Mouse (Mus musculus): ENCODE data around the gene Syne1. TPM values are rescaled to one million over a fixed set of nuclear protein-coding genes. Genes with fewer than 3 reads are reported as not detected.
A peak's percentile ranks its signal among the peaks of the same experiment; 100 is the strongest.

The Syne1 gene
- total and polyA plus RNA-seq, 3 experiments = 10.8 to 85.0 (median 59.1) TPM

GRCm38 (mm10) chr10:5480552-5481550 lies 70.4 kb downstream of the Syne1 start:
- Histone ChIP-seq H3K36me3 (replicated peaks) (no peaks in the 10 kb centered on the region), H3K27me3 (ENCODE audit: insufficient read depth, low read length) (no peaks in the 10 kb centered on the region), H3K9me3 (replicated peaks) (no peaks in the 10 kb centered on the region), H3K4me1 (ENCODE audit: insufficient read depth, low read depth, low read length) (no peaks in the 10 kb centered on the region), H3K4me3 (ENCODE audit: low read depth, low read length) (no peak overlapping the region)
- ATAC-seq (ENCODE audit: extremely low read depth, insufficient number of reproducible peaks, low FRiP score, poor library complexity, severe bottlenecking) (no peak), DNase-seq (ENCODE audit: low spot score) (no peak)
- no peak for TF ChIP-seq POLR2AphosphoS5 (IDR thresholded peaks at IDR 0.05; ENCODE audit: insufficient replicate concordance, low read depth, low read length)
- no peak for TF ChIP-seq CTCF (IDR thresholded peaks at IDR 0.05; ENCODE audit: low read depth, low read length)
- no peak for TF ChIP-seq TAL1 (conservative IDR thresholded peaks at IDR 0.05; ENCODE audit: low read depth, low read length)
- TF ChIP-seq GATA1 (IDR thresholded peaks at IDR 0.05; ENCODE audit: borderline replicate concordance, low read length) = no peak
- TF ChIP-seq GATA2 (IDR thresholded peaks at IDR 0.05; ENCODE audit: borderline replicate concordance, low read depth, low read length) = no peak

GRCm38 (mm10) chr10:5480097-5480496 lies 71.2 kb downstream of the Syne1 start:
- Histone ChIP-seq H3K4me3 (ENCODE audit: low read depth, low read length) (no peak overlapping the region), H3K4me1 (ENCODE audit: insufficient read depth, low read depth, low read length) (no peaks in the 10 kb centered on the region), H3K9me3 (replicated peaks) (no peaks in the 10 kb centered on the region), H3K27me3 (ENCODE audit: insufficient read depth, low read length) (no peaks in the 10 kb centered on the region), H3K36me3 (replicated peaks) (no peaks in the 10 kb centered on the region)
- TF ChIP-seq CTCF (IDR thresholded peaks at IDR 0.05; ENCODE audit: low read depth, low read length) (peak; percentile 34; the same call in 1 of the 2 replicates), TAL1 (conservative IDR thresholded peaks at IDR 0.05; ENCODE audit: low read depth, low read length) (no peak)
- no peak for ATAC-seq (ENCODE audit: extremely low read depth, insufficient number of reproducible peaks, low FRiP score, poor library complexity, severe bottlenecking)
- DNase-seq (ENCODE audit: low spot score) = no peak

DNA sequence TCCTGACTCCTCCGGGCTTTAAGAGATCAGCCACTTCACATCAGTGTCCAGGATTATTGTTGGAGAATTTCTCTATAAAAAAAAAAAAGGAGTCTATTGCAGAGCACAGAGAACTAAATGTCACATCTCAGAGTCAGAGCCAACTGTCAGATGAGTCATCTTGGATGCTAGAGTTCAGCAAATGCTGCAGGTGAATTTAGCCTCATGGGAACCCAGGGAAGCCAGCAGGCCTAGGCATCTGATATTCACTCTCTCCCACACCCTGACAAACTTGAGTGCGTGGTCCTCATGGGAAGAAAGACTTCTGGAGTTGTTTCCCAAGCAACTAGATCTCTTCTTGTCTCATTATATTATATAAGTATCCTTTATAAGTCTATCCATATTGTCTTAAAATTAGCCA lies 82.6 kb downstream of the Syne1 start:
- TF ChIP-seq POLR2AphosphoS5 (IDR thresholded peaks at IDR 0.05; ENCODE audit: insufficient replicate concordance, low read depth, low read length) (no peak), GATA1 (IDR thresholded peaks at IDR 0.05; ENCODE audit: borderline replicate concordance, low read length) (no peak), CTCF (IDR thresholded peaks at IDR 0.05; ENCODE audit: low read depth, low read length) (no peak), TAL1 (conservative IDR thresholded peaks at IDR 0.05; ENCODE audit: low read depth, low read length) (no peak), GATA2 (IDR thresholded peaks at IDR 0.05; ENCODE audit: borderline replicate concordance, low read depth, low read length) (no peak)

DNA sequence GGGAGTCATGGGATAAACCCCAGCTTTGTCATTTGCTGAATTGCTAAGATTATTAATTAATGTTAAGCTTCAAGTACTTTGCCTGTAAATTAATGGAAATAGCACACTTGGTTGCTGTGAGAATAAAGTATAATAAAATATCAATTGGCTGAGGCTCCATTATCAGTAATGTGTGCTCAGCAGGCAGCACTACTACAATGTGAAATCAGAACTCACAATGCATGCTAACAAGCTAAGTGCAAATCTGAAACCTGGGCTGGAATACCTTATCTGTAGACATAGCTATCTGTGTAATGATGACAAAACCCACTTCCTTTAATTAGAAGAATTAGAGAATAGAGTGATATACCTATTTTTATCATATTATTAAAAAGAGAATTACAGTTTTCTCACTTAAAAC lies 97.5 kb downstream of the Syne1 start:
- DNase-seq (ENCODE audit: low spot score) (no peak), ATAC-seq (ENCODE audit: extremely low read depth, insufficient number of reproducible peaks, low FRiP score, poor library complexity, severe bottlenecking) (no peak)
- TF ChIP-seq GATA1 (IDR thresholded peaks at IDR 0.05; ENCODE audit: borderline replicate concordance, low read length) = no peak
- TF ChIP-seq CTCF (IDR thresholded peaks at IDR 0.05; ENCODE audit: low read depth, low read length) = no peak
- no peak for TF ChIP-seq GATA2 (IDR thresholded peaks at IDR 0.05; ENCODE audit: borderline replicate concordance, low read depth, low read length)
- no peak for TF ChIP-seq TAL1 (conservative IDR thresholded peaks at IDR 0.05; ENCODE audit: low read depth, low read length)
- TF ChIP-seq POLR2AphosphoS5 (IDR thresholded peaks at IDR 0.05; ENCODE audit: insufficient replicate concordance, low read depth, low read length) = no peak
- no peak overlapping the region for H3K4me3 ChIP-seq (ENCODE audit: low read depth, low read length)
- no peaks in the 10 kb centered on the region for H3K27me3 ChIP-seq (ENCODE audit: insufficient read depth, low read length)
- H3K4me1 ChIP-seq (ENCODE audit: insufficient read depth, low read depth, low read length) = no peaks in the 10 kb centered on the region
- no peaks in the 10 kb centered on the region for H3K9me3 ChIP-seq (replicated peaks)
- H3K36me3 ChIP-seq (replicated peaks) = no peaks in the 10 kb centered on the region

More for the DNA sequence above, 82.6 kb downstream of the Syne1 start:
- Histone ChIP-seq H3K4me1 (ENCODE audit: insufficient read depth, low read depth, low read length) (no peaks in the 10 kb centered on the region), H3K9me3 (replicated peaks) (no peaks in the 10 kb centered on the region), H3K4me3 (ENCODE audit: low read depth, low read length) (no peak overlapping the region), H3K27me3 (ENCODE audit: insufficient read depth, low read length) (peaks cover 6% of the 10 kb centered on the region; the same call in 1 of the 2 replicates), H3K36me3 (replicated peaks) (no peaks in the 10 kb centered on the region)
- DNase-seq (ENCODE audit: low spot score) (no peak), ATAC-seq (ENCODE audit: extremely low read depth, insufficient number of reproducible peaks, low FRiP score, poor library complexity, severe bottlenecking) (no peak)

GRCm38 (mm10) chr10:5449944-5450343 lies 101.3 kb downstream of the Syne1 start:
- TF ChIP-seq TAL1 (conservative IDR thresholded peaks at IDR 0.05; ENCODE audit: low read depth, low read length) (no peak), POLR2AphosphoS5 (IDR thresholded peaks at IDR 0.05; ENCODE audit: insufficient replicate concordance, low read depth, low read length) (no peak), GATA2 (IDR thresholded peaks at IDR 0.05; ENCODE audit: borderline replicate concordance, low read depth, low read length) (no peak)
- Histone ChIP-seq H3K4me3 (ENCODE audit: low read depth, low read length) (no peak overlapping the region), H3K9me3 (replicated peaks) (no peaks in the 10 kb centered on the region), H3K27me3 (ENCODE audit: insufficient read depth, low read length) (no peaks in the 10 kb centered on the region), H3K4me1 (ENCODE audit: insufficient read depth, low read depth, low read length) (no peaks in the 10 kb centered on the region), H3K36me3 (replicated peaks) (no peaks in the 10 kb centered on the region)
- ATAC-seq (ENCODE audit: extremely low read depth, insufficient number of reproducible peaks, low FRiP score, poor library complexity, severe bottlenecking) (no peak), DNase-seq (ENCODE audit: low spot score) (no peak)

GRCm38 (mm10) chr10:5447950-5448716 lies 103.1 kb downstream of the Syne1 start:
- TF ChIP-seq CTCF (IDR thresholded peaks at IDR 0.05; ENCODE audit: low read depth, low read length) = no peak
- TF ChIP-seq POLR2AphosphoS5 (IDR thresholded peaks at IDR 0.05; ENCODE audit: insufficient replicate concordance, low read depth, low read length) = no peak
- TF ChIP-seq GATA1 (IDR thresholded peaks at IDR 0.05; ENCODE audit: borderline replicate concordance, low read length) = no peak
- TF ChIP-seq TAL1 (conservative IDR thresholded peaks at IDR 0.05; ENCODE audit: low read depth, low read length) = no peak
- TF ChIP-seq GATA2 (IDR thresholded peaks at IDR 0.05; ENCODE audit: borderline replicate concordance, low read depth, low read length) = no peak
- DNase-seq (ENCODE audit: low spot score) = no peak
- ATAC-seq (ENCODE audit: extremely low read depth, insufficient number of reproducible peaks, low FRiP score, poor library complexity, severe bottlenecking) = no peak

More at GRCm38 (mm10) chr10:5447950-5448716, 103.1 kb downstream of the Syne1 start:
- H3K9me3 ChIP-seq (replicated peaks) = no peaks in the 10 kb centered on the region
- no peaks in the 10 kb centered on the region for H3K36me3 ChIP-seq (replicated peaks)
- H3K27me3 ChIP-seq (ENCODE audit: insufficient read depth, low read length) = no peaks in the 10 kb centered on the region
- no peaks in the 10 kb centered on the region for H3K4me1 ChIP-seq (ENCODE audit: insufficient read depth, low read depth, low read length)
- no peak overlapping the region for H3K4me3 ChIP-seq (ENCODE audit: low read depth, low read length)

Data from G1E (cell line).